Mouse (Mus musculus): Measurements from ENCODE around the gene Ednrb. TPM values are rescaled to one million over a fixed set of nuclear protein-coding genes. Genes with fewer than 3 reads are reported as not detected.
A peak's percentile ranks its signal among the peaks of the same experiment; 100 is the strongest.

The Ednrb gene
- polyA plus RNA-seq, 1 experiment from 2014 or later, result 74.2 TPM

DNA sequence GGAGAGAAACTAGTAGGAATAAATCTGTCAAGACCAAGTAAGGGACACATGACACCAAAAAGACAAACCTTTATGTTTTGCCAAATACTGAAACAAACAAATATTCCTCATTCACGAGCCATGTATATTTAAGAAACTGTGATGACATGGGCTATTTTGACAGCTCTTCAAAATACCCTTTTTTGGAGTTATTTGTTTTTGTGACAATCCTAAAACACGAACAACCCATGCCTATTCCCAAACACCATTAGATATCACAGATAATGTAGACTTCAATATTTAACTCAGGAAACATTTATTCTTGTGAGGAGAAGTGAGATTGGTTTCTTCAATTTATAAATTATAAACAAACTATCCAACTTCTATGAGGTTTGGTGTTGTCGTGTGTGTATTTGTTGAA is 32.4 kb upstream of the Ednrb start:
- no peak for TF ChIP-seq CTCF (IDR thresholded peaks at IDR 0.05; ENCODE audit: low read depth)
- Histone ChIP-seq H3K9me3 (ENCODE audit: control insufficient read depth) (no peaks in the 10 kb centered on the region), H3K27me3 (replicated peaks; ENCODE audit: control insufficient read depth, insufficient read depth, low read length) (no peaks in the 10 kb centered on the region), H3K4me1 (replicated peaks; ENCODE audit: control insufficient read depth, insufficient read depth, low read length) (no peaks in the 10 kb centered on the region), H3K27ac (ENCODE audit: low read depth, low read length) (no peak overlapping the region), H3K36me3 (ENCODE audit: control insufficient read depth, insufficient read depth) (no peaks in the 10 kb centered on the region), H3K4me3 (ENCODE audit: low read depth, low read length) (no peak overlapping the region), H3K9ac (ENCODE audit: low read depth, low read length) (no peak overlapping the region), H3K4me2 (replicated peaks; ENCODE audit: low read depth) (no peak overlapping the region)
- 74% methylated on average over 3 of the region's 3 CpGs for WGBS
- ATAC-seq, result no peak

- no peak overlapping the region for H3K9ac ChIP-seq (ENCODE audit: low read depth, low read length)
- no peaks in the 10 kb centered on the region for H3K36me3 ChIP-seq (ENCODE audit: control insufficient read depth, insufficient read depth)
- no peaks in the 10 kb centered on the region for H3K9me3 ChIP-seq (ENCODE audit: control insufficient read depth)
- H3K4me3 ChIP-seq (ENCODE audit: low read depth, low read length), result no peak overlapping the region
- H3K4me1 ChIP-seq (replicated peaks; ENCODE audit: control insufficient read depth, insufficient read depth, low read length), result no peaks in the 10 kb centered on the region
- no peak overlapping the region for H3K27ac ChIP-seq (ENCODE audit: low read depth, low read length)
- H3K4me2 ChIP-seq (replicated peaks; ENCODE audit: low read depth), result no peak overlapping the region
- no peak for TF ChIP-seq CTCF (IDR thresholded peaks at IDR 0.05; ENCODE audit: low read depth)
- no peaks in the 10 kb centered on the region for H3K27me3 ChIP-seq (replicated peaks; ENCODE audit: control insufficient read depth, insufficient read depth, low read length)
- no peak for ATAC-seq
- WGBS, result 52% methylated on average over 2 of the region's 2 CpGs
Measured at GRCm38 (mm10) chr14:103866636-103867035, 22.4 kb upstream of the Ednrb start.

DNA sequence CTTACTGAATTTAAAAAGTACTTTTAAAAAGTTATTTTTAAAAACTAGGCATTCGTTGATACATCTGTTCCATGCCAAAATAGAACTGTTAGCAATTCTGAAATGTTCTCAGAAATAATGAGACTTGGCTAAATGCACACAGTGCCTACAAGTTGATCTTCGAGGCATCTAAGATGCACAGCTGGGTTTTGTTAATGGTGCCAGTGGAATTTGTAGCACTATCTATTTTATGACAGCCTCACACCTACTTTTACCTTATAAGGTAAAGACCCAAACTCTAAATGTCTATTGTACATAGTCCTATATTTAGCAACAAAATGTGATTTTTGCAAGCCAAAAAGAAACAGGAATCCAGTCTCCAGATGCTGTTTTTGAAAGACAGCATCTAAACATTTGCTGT is 21.0 kb upstream of the Ednrb start:
- Histone ChIP-seq H3K9ac (ENCODE audit: low read depth, low read length) (no peak overlapping the region), H3K9me3 (ENCODE audit: control insufficient read depth) (no peaks in the 10 kb centered on the region), H3K27me3 (replicated peaks; ENCODE audit: control insufficient read depth, insufficient read depth, low read length) (no peaks in the 10 kb centered on the region), H3K27ac (ENCODE audit: low read depth, low read length) (no peak overlapping the region), H3K4me1 (replicated peaks; ENCODE audit: control insufficient read depth, insufficient read depth, low read length) (no peaks in the 10 kb centered on the region), H3K36me3 (ENCODE audit: control insufficient read depth, insufficient read depth) (no peaks in the 10 kb centered on the region), H3K4me3 (ENCODE audit: low read depth, low read length) (no peak overlapping the region), H3K4me2 (replicated peaks; ENCODE audit: low read depth) (no peak overlapping the region)
- no peak for ATAC-seq
- WGBS, result 61% methylated on average over 2 of the region's 2 CpGs
- TF ChIP-seq CTCF (IDR thresholded peaks at IDR 0.05; ENCODE audit: low read depth), result no peak

GRCm38 (mm10) chr14:103850071-103850845 is 6.1 kb upstream of the Ednrb start:
- Histone ChIP-seq H3K4me1 (replicated peaks; ENCODE audit: control insufficient read depth, insufficient read depth, low read length) (no peaks in the 10 kb centered on the region), H3K36me3 (ENCODE audit: control insufficient read depth, insufficient read depth) (no peaks in the 10 kb centered on the region), H3K27me3 (replicated peaks; ENCODE audit: control insufficient read depth, insufficient read depth, low read length) (no peaks in the 10 kb centered on the region), H3K9ac (ENCODE audit: low read depth, low read length) (no peak overlapping the region), H3K9me3 (ENCODE audit: control insufficient read depth) (no peaks in the 10 kb centered on the region), H3K4me2 (replicated peaks; ENCODE audit: low read depth) (no peak overlapping the region), H3K4me3 (ENCODE audit: low read depth, low read length) (no peak overlapping the region), H3K27ac (ENCODE audit: low read depth, low read length) (no peak overlapping the region)
- no peak for ATAC-seq
- no peak for TF ChIP-seq CTCF (IDR thresholded peaks at IDR 0.05; ENCODE audit: low read depth)
- 84% methylated on average over 7 of the region's 7 CpGs for whole genome bisulfite sequencing

- H3K9ac ChIP-seq (ENCODE audit: low read depth, low read length), result no peak overlapping the region
- H3K27ac ChIP-seq (ENCODE audit: low read depth, low read length), result no peak overlapping the region
- 0 out of 2 replicates have a peak, but pooled peaks cover 2% of the 10 kb centered on the region for H3K4me1 ChIP-seq (replicated peaks; ENCODE audit: control insufficient read depth, insufficient read depth, low read length)
- H3K27me3 ChIP-seq (replicated peaks; ENCODE audit: control insufficient read depth, insufficient read depth, low read length), result peaks cover 9% of the 10 kb centered on the region; the same call in 1 of the 2 replicates
- ATAC-seq, result no peak
- no peak for TF ChIP-seq CTCF (IDR thresholded peaks at IDR 0.05; ENCODE audit: low read depth)
- no peaks in the 10 kb centered on the region for H3K9me3 ChIP-seq (ENCODE audit: control insufficient read depth)
- H3K4me3 ChIP-seq (ENCODE audit: low read depth, low read length), result no peak overlapping the region
- 92% methylated on average over 2 of the region's 2 CpGs for WGBS
- H3K36me3 ChIP-seq (ENCODE audit: control insufficient read depth, insufficient read depth), result no peaks in the 10 kb centered on the region
- H3K4me2 ChIP-seq (replicated peaks; ENCODE audit: low read depth), result no peak overlapping the region
Measured at GRCm38 (mm10) chr14:103845716-103846115, 1.5 kb upstream of the Ednrb start.

- H3K9me3 ChIP-seq (ENCODE audit: control insufficient read depth), result no peaks in the 10 kb centered on the region
- peak overlapping the region; percentile 13; the same call in 1 of the 2 replicates for H3K4me2 ChIP-seq (replicated peaks; ENCODE audit: low read depth)
- 81% methylated on average over 7 of the region's 7 CpGs for WGBS
- no peak for TF ChIP-seq CTCF (IDR thresholded peaks at IDR 0.05; ENCODE audit: low read depth)
- 0 out of 2 replicates have a peak, but pooled peaks cover 2% of the 10 kb centered on the region for H3K4me1 ChIP-seq (replicated peaks; ENCODE audit: control insufficient read depth, insufficient read depth, low read length)
- no peak overlapping the region for H3K27ac ChIP-seq (ENCODE audit: low read depth, low read length)
- ATAC-seq, result no peak
- no peaks in the 10 kb centered on the region for H3K36me3 ChIP-seq (ENCODE audit: control insufficient read depth, insufficient read depth)
- no peak overlapping the region for H3K4me3 ChIP-seq (ENCODE audit: low read depth, low read length)
- peaks cover 9% of the 10 kb centered on the region; the same call in 1 of the 2 replicates for H3K27me3 ChIP-seq (replicated peaks; ENCODE audit: control insufficient read depth, insufficient read depth, low read length)
- H3K9ac ChIP-seq (ENCODE audit: low read depth, low read length), result no peak overlapping the region
Measured at GRCm38 (mm10) chr14:103844944-103845343, 742 bp upstream of the Ednrb start.

All from intestine, postnatal 0 days (tissue).